Mouse (Mus musculus): Measurements from ENCODE around the gene Serpine2. TPM values are rescaled to one million over a fixed set of nuclear protein-coding genes. Genes with fewer than 3 reads are reported as not detected.

Gene Serpine2
- total and polyA plus RNA-seq, 3 experiments: not detected

DNA sequence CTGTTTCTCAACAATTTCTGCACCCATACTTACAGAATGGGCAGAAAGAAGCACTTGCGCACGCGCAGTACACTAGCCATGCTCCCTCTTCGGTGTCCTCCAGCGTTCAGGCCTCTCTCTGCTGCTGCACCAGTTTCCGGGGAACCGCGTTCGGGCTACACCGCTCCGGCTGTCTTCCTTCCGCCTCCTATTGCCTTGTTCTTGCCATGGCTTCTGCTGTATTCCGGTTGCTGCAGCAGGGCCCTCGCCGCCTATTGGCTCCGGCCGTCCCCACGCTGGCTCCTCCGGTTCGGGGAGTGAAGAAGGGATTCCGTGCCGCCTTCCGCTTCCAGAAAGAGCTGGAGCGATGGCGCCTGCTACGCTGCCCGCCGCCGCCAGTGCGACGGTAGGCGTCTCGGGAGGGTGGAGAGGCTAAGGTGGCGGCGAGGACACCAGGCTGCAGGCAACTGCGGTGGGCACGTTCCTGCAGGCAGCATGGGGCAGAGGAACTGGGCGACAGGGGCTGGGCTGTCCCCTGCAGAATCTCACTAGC lies 85.0 kb downstream of the Serpine2 start, which contains the start of the genes Mrpl44 and Wdfy1:
Gene Mrpl44, plus strand, starts transcription at position 92 of the 532 bp plus-strand sequence.
Gene Wdfy1, minus strand, starts transcription at position 217 of the 532 bp plus-strand sequence.
- peak; percentile 97 for DNase-seq (ENCODE audit: low read depth, low spot score)
- Histone ChIP-seq H3K9me3 (replicated peaks; ENCODE audit: insufficient read depth, low read length) (no peaks in the 10 kb centered on the region), H3K4me1 (ENCODE audit: control insufficient read depth in 1 of 2, insufficient read depth in 2 of 2, low read length in 2 of 2) (peaks cover 0 to 1% of the 10 kb centered on the region in 2 experiments; a peak in 1 of 4 replicates), H3K27ac (ENCODE audit: control insufficient read depth, low read depth, low read length) (peak within 1 kb of the TSS; percentile 50), H3K9ac (ENCODE audit: control insufficient read depth, low read depth, low read length, poor library complexity, severe bottlenecking) (peak within 1 kb of the TSS; percentile 96), H3K79me2 (ENCODE audit: control insufficient read depth, insufficient read depth, low read length, poor library complexity) (peaks cover 13% of the 10 kb centered on the region), H3K4me3 (ENCODE audit: control insufficient read depth in 1 of 2, insufficient read depth in 1 of 2, low read depth in 2 of 2, low read length in 2 of 2) (peak within 1 kb of the TSS; percentile 76 to 89), H3K36me3 (ENCODE audit: control insufficient read depth in 1 of 2, insufficient read depth in 2 of 2, low read length in 2 of 2) (peaks cover 0 to 9% of the 10 kb centered on the region in 2 experiments; a peak in 2 of 4 replicates), H3K27me3 (ENCODE audit: control insufficient read depth in 1 of 2, insufficient read depth in 2 of 2, low read length in 2 of 2) (no peaks in the 10 kb centered on the region)
- peak; percentile 6; the same call in 1 of the 2 replicates for TF ChIP-seq GATA1 (IDR thresholded peaks at IDR 0.05; ENCODE audit: low read depth, low read length)
- 0 out of 2 replicates have a peak, but pooled peaks have one; percentile 60 for TF ChIP-seq UBTF (IDR thresholded peaks at IDR 0.05; ENCODE audit: borderline replicate concordance, insufficient read depth, low read depth, low read length)
- TF ChIP-seq ELF1 (IDR thresholded peaks at IDR 0.05; ENCODE audit: low read depth, low read length): peak; percentile 85
- no peak; the same call in 1 of the 2 replicates for TF ChIP-seq JUND (IDR thresholded peaks at IDR 0.05; ENCODE audit: low read depth, low read length)
- TF ChIP-seq MAX (IDR thresholded peaks at IDR 0.05; ENCODE audit: low read length): no peak; the same call in none of the 2 replicates
- TF ChIP-seq MAFK (IDR thresholded peaks at IDR 0.05; ENCODE audit: borderline replicate concordance, low read depth, low read length): no peak
- TF ChIP-seq GABPA (IDR thresholded peaks at IDR 0.05; ENCODE audit: low read depth, low read length): no peak
- TF ChIP-seq ZKSCAN1 (IDR thresholded peaks at IDR 0.05; ENCODE audit: low read depth, low read length): no peak
- peak; percentile 35; the same call in 1 of the 2 replicates for TF ChIP-seq MEF2A (IDR thresholded peaks at IDR 0.05; ENCODE audit: extremely low read depth, insufficient replicate concordance, low read depth, low read length, poor library complexity, severe bottlenecking)
- TF ChIP-seq SIN3A (IDR thresholded peaks at IDR 0.05; ENCODE audit: low read length): peak; percentile 98
- TF ChIP-seq RCOR1 (IDR thresholded peaks at IDR 0.05; ENCODE audit: low read depth, low read length): peak; percentile 64
- peak; percentile 87 for TF ChIP-seq NRF1 (IDR thresholded peaks at IDR 0.05; ENCODE audit: insufficient read depth, low read depth, low read length, poor library complexity, severe bottlenecking)
- peak; percentile 78; the same call in 1 of the 2 replicates for TF ChIP-seq ZMIZ1 (IDR thresholded peaks at IDR 0.05; ENCODE audit: low read depth, low read length)
- TF ChIP-seq MYC (IDR thresholded peaks at IDR 0.05; ENCODE audit: low read depth, low read length): peak; percentile 88
- TF ChIP-seq HCFC1 (IDR thresholded peaks at IDR 0.05; ENCODE audit: low read depth, low read length): peak; percentile 99
- 0 out of 2 replicates have a peak, but pooled peaks have one; percentile 21 for TF ChIP-seq ETS1 (IDR thresholded peaks at IDR 0.05; ENCODE audit: low read depth, low read length)
- TF ChIP-seq NELFE (IDR thresholded peaks at IDR 0.05; ENCODE audit: low read depth, low read length): peak; percentile 81
- peak; percentile 85 for TF ChIP-seq TCF12 (IDR thresholded peaks at IDR 0.05; ENCODE audit: low read depth, low read length)
- TF ChIP-seq KAT2A (conservative IDR thresholded peaks at IDR 0.05; ENCODE audit: low read depth, low read length): peak; percentile 94
- TF ChIP-seq ZNF384 (IDR thresholded peaks at IDR 0.05; ENCODE audit: low read depth, low read length): peak; percentile 31; the same call in 1 of the 2 replicates
- peak in 1 of 2 experiments; percentile 28; a peak in 1 of 4 replicates for TF ChIP-seq EP300 (IDR thresholded peaks at IDR 0.05; ENCODE audit: low read depth in 1 of 2, low read length in 2 of 2)
- TF ChIP-seq POLR2A (IDR thresholded peaks at IDR 0.05; ENCODE audit: control insufficient read depth in 1 of 2, insufficient read depth in 1 of 2, low read depth in 1 of 2, low read length in 2 of 2, poor library complexity in 1 of 2): peak; percentile 77 to 81
- TF ChIP-seq MXI1 (IDR thresholded peaks at IDR 0.05; ENCODE audit: low read depth, low read length): peak; percentile 96
- no peak for TF ChIP-seq TAL1 (IDR thresholded peaks at IDR 0.05; ENCODE audit: low read length)
- peak; percentile 94 for TF ChIP-seq TBP (IDR thresholded peaks at IDR 0.05; ENCODE audit: low read depth, low read length)
- peak; percentile 79 for TF ChIP-seq POLR2AphosphoS2 (IDR thresholded peaks at IDR 0.05; ENCODE audit: low read length)
- TF ChIP-seq MAZ (IDR thresholded peaks at IDR 0.05; ENCODE audit: low read depth, low read length): peak; percentile 85

Data from MEL (cell line).